Mouse (Mus musculus): ENCODE measurements around the gene Mettl14.

The Mettl14 gene

DNA sequence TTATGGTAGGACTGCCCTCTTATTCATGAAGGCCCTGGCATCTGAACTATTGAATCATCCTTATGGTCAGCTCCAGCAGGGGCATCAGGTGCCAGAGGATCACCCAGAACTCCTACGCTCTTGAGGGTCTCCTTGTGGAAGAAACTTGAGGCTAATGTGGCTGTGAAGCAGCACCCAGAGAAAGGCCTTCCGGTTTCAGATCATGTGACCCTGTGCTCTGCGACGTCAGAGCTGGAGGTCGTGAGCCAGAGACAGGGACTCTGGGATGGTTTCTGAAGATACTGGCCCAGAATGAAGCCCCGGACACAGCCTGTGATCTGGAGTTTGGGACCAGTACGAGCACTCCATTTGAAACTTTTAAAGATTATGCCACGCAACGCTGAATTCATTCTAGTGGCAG is 65.6 kb downstream of the Mettl14 start:
- no peak for DNase-seq (ENCODE audit: low spot score in 2 of 2)
